Mouse (Mus musculus) heart, adult 2 months (tissue): ENCODE data around the gene Syt16. TPM values are rescaled to one million over a fixed set of nuclear protein-coding genes. Genes with fewer than 3 reads are reported as not detected.

Experiments used
- DNase-seq, 2 experiments: peaks; one replicate each; pipeline ENCODE4 v3.0.0; 2021
- H3K27ac ChIP-seq: fragments of 200-600 bp; 2 replicates; pipeline ENCODE4 v1.8.1; 2022
- H3K27me3 ChIP-seq: fragments of 200-500 bp; 2 replicates; pipeline ENCODE4 v1.6.1; 2012; ENCODE audit warnings: mild to moderate bottlenecking, low read length, inconsistent platforms, mixed read lengths; ENCODE audit not compliant: control insufficient read depth, insufficient read depth
- H3K36me3 ChIP-seq: fragments of 200-500 bp; 2 replicates; pipeline ENCODE4 v1.6.1; 2012; ENCODE audit warnings: low read length, inconsistent platforms; ENCODE audit not compliant: control insufficient read depth, insufficient read depth
- H3K4me1 ChIP-seq: fragments of 200-500 bp; 2 replicates; pipeline ENCODE4 v1.6.1; 2011; ENCODE audit warnings: low read length; ENCODE audit not compliant: control insufficient read depth, insufficient read depth
- H3K4me3 ChIP-seq: fragments of 200-600 bp; 2 replicates; pipeline ENCODE4 v1.8.1; 2022
- H3K79me2 ChIP-seq: fragments of 200-500 bp; replicated peaks from 2 replicates; pipeline ENCODE4 v1.6.1; 2012; ENCODE audit warnings: mild to moderate bottlenecking, inconsistent platforms, low read length, moderate library complexity, mixed read lengths; ENCODE audit not compliant: control insufficient read depth, insufficient read depth
- H3K9ac ChIP-seq: fragments of 200-500 bp; 2 replicates; pipeline ENCODE4 v1.6.1; 2012; ENCODE audit warnings: low read depth, mild to moderate bottlenecking, control low read depth, inconsistent platforms, low read length, mixed read lengths
- CTCF ChIP-seq: fragments of 200-600 bp; IDR thresholded peaks from 2 replicates; pipeline ENCODE4 v1.8.1; 2022; ENCODE audit warnings: antibody characterized with exemption, mild to moderate bottlenecking, moderate library complexity
- EP300 ChIP-seq: fragments of 200-500 bp; IDR thresholded peaks from 2 replicates; pipeline ENCODE4 v1.6.1; 2011; ENCODE audit warnings: low read depth, low read length, control low read depth; ENCODE audit not compliant: insufficient read depth
- POLR2A ChIP-seq: fragments of 200-500 bp; IDR thresholded peaks from 2 replicates; pipeline ENCODE4 v1.6.1; 2011; ENCODE audit warnings: mild to moderate bottlenecking, low read depth, low read length, control low read depth; ENCODE audit not compliant: insufficient read depth
- WGBS: fragments of 180-500 bp; shearing (Covaris S2); methylation state at CpG from one replicate; pipeline ENCODE4 v1.1.7; 2018; 5-methylcytosine and 5-hydroxymethylcytosine counted together
- intact Hi-C: fragments of 180-260 bp; cut with DNase I; formaldehyde crosslinking; loops from one replicate; pipeline ENCODE4 v1.15.1; 2025
- polyA plus RNA-seq: library from polyadenylated mRNA; depleted of rRNA; stranded (reverse); fragments of >200 nt; gene quantifications from 2 replicates; pipeline ENCODE4 v1.2.3, GENCODE M21; 2012
- total RNA-seq, 2 experiments: library from RNA; stranded (reverse); gene quantifications; 2 replicates each; pipeline ENCODE4 v1.2.3; 2021

The Syt16 gene
- total and polyA plus RNA-seq, 3 experiments, result 0.10 TPM; not detected in 2

DNA sequence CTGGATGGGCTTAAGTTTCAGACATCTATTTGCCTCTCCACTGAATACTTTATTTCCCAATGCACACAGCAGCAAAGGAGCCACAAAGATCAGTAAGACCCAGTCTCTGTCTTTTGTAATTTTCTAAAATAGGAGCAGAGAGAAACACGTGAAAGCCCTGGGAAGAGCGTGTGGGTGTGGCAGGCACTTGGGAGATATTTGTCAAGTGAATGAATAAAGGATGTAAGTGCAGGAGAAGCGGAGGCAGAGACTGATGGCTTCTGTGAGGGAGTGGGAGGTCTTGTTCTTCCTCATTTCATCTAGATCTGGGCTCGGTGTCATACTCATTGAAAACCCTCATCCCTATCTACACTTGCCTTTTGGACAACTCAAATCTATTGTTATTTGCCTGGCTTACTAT lies 78.6 kb downstream of the Syt16 start:
- 51% methylated on average over 4 of the region's 4 CpGs for WGBS

DNA sequence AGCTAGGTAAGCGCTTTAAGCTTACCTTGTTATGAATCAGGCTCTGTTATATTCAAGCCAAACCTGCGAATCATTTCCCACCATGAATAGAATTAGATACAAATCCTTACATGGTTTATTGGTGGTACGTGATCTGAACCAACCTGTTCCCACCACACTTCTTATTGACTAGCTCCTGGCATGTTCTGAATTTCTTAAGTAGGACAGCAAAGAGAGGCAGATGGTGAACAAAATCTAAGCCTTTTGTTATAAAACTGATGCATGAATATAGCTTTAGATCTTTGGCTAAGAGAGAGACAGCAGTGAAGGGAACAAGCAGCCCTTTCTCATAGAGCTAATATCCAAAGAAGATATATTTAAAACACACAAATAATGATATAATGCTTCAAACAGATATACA lies 83.7 kb downstream of the Syt16 start:
- Histone ChIP-seq H3K36me3 (no peaks in the 10 kb centered on the region), H3K4me1 (no peaks in the 10 kb centered on the region), H3K79me2 (no peaks in the 10 kb centered on the region), H3K27me3 (no peaks in the 10 kb centered on the region), H3K27ac (no peak overlapping the region), H3K4me3 (no peak overlapping the region), H3K9ac (no peak overlapping the region)
- DNase-seq, result no peak
- 89% methylated on average over 3 of the region's 3 CpGs for WGBS
- no peak for TF ChIP-seq POLR2A
- TF ChIP-seq CTCF, result no peak
- TF ChIP-seq EP300, result no peak
- intact Hi-C loops, result no loop called here

More for the DNA sequence above, 78.6 kb downstream of the Syt16 start:
- H3K9ac ChIP-seq, result no peak overlapping the region
- no peaks in the 10 kb centered on the region for H3K27me3 ChIP-seq
- no peak overlapping the region for H3K27ac ChIP-seq
- DNase-seq, result no peak
- no peaks in the 10 kb centered on the region for H3K79me2 ChIP-seq
- no peak overlapping the region for H3K4me3 ChIP-seq
- TF ChIP-seq CTCF (no peak), POLR2A (no peak), EP300 (no peak)
- H3K36me3 ChIP-seq, result no peaks in the 10 kb centered on the region
- no peaks in the 10 kb centered on the region for H3K4me1 ChIP-seq
- intact Hi-C loops, result no loop called here

DNA sequence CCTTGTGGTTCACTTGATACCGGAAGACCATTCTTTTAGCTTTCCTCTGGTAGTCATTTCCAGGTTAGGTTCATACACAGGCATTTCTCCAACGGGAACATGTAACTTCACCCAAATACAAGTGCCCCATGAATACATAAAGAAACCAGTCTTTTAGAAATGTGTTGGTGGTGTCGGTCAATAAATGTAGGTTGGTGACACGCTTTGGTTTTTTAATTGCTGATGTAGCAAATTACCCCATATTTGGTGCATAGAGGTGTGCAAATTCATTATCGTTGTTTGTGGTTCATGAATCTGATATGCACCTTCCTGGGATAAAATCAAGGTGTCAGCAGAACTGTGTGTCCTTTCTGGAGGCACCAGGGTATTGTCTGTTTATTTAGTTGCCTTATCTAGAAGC lies 86.9 kb downstream of the Syt16 start:
- DNase-seq, result no peak
- Histone ChIP-seq H3K9ac (no peak overlapping the region), H3K79me2 (no peaks in the 10 kb centered on the region), H3K27ac (no peak overlapping the region), H3K4me1 (no peaks in the 10 kb centered on the region), H3K36me3 (no peaks in the 10 kb centered on the region), H3K4me3 (no peak overlapping the region), H3K27me3 (no peaks in the 10 kb centered on the region)
- no peak for TF ChIP-seq EP300
- TF ChIP-seq CTCF, result no peak
- no peak for TF ChIP-seq POLR2A
- intact Hi-C loops, result no loop called here
- 84% methylated on average over 5 of the region's 5 CpGs for WGBS

DNA sequence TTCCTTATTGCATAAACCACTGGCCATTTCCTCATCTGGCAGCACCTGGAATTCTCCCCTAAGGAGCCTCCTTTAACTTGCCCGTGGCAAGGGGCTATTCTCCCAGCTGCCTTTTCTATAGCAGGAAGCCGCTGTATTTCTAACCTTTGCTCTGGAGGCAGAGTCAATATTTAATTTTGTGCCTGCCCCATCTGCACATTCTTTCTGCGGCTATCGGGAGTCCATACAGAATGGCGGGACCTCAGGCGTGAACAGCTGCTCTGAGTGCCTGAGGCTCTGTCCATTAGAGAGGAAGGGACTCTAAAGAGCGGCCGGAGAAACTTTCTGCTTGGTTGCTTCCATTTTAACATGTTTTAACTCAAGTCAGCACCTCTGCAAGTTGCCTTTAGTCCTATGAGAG lies 89.6 kb downstream of the Syt16 start:
- Histone ChIP-seq H3K27me3 (no peaks in the 10 kb centered on the region), H3K4me1 (no peaks in the 10 kb centered on the region), H3K4me3 (no peak overlapping the region), H3K27ac (no peak overlapping the region), H3K9ac (no peak overlapping the region), H3K79me2 (no peaks in the 10 kb centered on the region), H3K36me3 (no peaks in the 10 kb centered on the region)
- TF ChIP-seq POLR2A, result no peak
- no peak for TF ChIP-seq CTCF
- no peak for TF ChIP-seq EP300
- intact Hi-C loops, result no loop called here
- 77% methylated on average over 8 of the region's 8 CpGs for WGBS
- DNase-seq, result no peak

DNA sequence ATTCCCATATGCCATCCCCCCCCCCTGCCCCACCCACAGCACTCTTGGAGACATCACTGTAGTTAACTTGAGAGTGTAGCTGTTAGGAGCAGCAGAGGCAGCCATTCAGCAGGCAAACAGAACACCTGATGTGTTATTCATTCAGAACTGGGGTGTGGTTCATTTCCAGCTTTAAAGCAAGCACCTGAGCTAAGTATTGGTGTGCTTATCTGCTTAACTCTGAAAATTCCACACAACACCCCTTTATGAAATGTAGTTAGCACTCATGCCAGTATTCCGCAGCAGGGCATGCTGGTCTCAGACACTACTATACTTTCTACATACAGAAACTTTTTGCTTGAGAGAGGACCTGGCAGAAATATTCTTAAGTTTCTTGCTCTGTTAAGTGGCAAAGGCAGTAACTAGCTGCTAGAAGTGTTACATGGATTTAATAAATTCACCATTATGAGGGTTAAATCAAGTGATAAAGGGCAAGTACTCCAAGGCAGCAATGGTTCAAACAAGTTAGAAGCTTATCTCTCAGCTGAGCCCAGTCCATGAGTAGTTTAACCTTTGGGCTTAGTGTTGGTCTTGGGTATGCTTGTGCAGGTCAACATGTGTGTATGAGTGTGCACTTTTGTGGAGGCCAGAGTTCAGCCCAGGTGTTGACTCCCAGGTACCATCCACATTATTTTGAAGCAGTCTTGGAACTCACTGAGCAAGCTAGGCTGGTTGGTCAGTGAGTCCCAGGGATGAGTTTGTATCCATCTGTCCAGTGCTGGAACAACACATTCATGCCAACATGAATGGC lies 92.1 kb downstream of the Syt16 start:
- no peak for DNase-seq
- TF ChIP-seq CTCF (no peak), EP300 (no peak), POLR2A (no peak)
- Histone ChIP-seq H3K27me3 (no peaks in the 10 kb centered on the region), H3K27ac (no peak overlapping the region), H3K9ac (no peak overlapping the region), H3K36me3 (no peaks in the 10 kb centered on the region), H3K4me3 (no peak overlapping the region), H3K79me2 (no peaks in the 10 kb centered on the region), H3K4me1 (no peaks in the 10 kb centered on the region)
- WGBS, result 86% methylated on average over 1 of the region's 1 CpGs
- intact Hi-C loops, result no loop called here

DNA sequence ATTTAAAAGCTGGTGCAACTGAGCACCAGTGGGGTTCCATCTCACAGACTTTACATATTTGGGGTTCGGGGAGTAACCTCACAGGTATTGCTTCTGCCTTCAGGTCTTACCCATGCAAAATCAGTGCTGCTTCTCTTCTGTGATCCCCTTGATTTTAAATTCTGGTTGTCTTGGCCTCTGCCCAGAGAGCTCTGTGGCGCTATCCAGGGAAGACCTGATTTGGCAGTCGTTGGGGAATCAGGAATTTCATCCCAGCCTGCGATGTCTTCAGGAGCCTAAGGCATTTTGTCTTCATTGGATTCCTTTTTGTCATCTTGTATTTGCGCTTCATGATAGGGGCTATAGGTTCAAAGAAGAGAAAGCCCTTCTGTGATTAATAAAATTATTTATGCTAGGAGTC lies 95.1 kb downstream of the Syt16 start:
- intact Hi-C loops, result no loop called here
- no peak overlapping the region for H3K27ac ChIP-seq
- 0 out of 2 replicates have a peak, but pooled peaks cover 2% of the 10 kb centered on the region for H3K27me3 ChIP-seq
- no peak for TF ChIP-seq EP300
- TF ChIP-seq CTCF, result no peak
- no peak for TF ChIP-seq POLR2A
- WGBS, result 63% methylated on average over 5 of the region's 5 CpGs
- H3K79me2 ChIP-seq, result no peaks in the 10 kb centered on the region
- H3K36me3 ChIP-seq, result no peaks in the 10 kb centered on the region
- no peak overlapping the region for H3K4me3 ChIP-seq
- no peak for DNase-seq
- no peaks in the 10 kb centered on the region for H3K4me1 ChIP-seq
- no peak overlapping the region for H3K9ac ChIP-seq
